Mouse (Mus musculus) megakaryocyte, embryonic 14.5 days (primary cell): ENCODE measurements at regions not wholly inside any gene's neighbourhood (a gene's known extent, or its start where the extent isn't known, plus 50 kb on each side); places are given as distances from the start of the nearest gene placed in this dataset.

Experiments used
- H3K27me3 ChIP-seq: replicated peaks from 2 replicates; pipeline ENCODE3; 2012; ENCODE audit warnings: inconsistent platforms
- H3K36me3 ChIP-seq: replicated peaks from 2 replicates; pipeline ENCODE3; 2012; ENCODE audit warnings: low read length, inconsistent platforms, mixed read lengths
- H3K4me1 ChIP-seq: 2 replicates; pipeline ENCODE4 v1.6.1; 2012; ENCODE audit warnings: inconsistent platforms
- H3K4me3 ChIP-seq: replicated peaks from 2 replicates; pipeline ENCODE3; 2012; ENCODE audit warnings: moderate library complexity, mild to moderate bottlenecking, inconsistent platforms
- H3K9me3 ChIP-seq: 2 replicates; pipeline ENCODE4 v1.6.1; 2012; ENCODE audit warnings: inconsistent platforms
- FLI1 ChIP-seq: IDR thresholded peaks from 2 replicates; pipeline ENCODE4 v1.6.1; 2012; ENCODE audit warnings: low read length, inconsistent platforms, mixed read lengths
- GATA1 ChIP-seq: IDR thresholded peaks from 3 replicates; pipeline ENCODE4 v1.6.1; 2012; ENCODE audit warnings: mixed read lengths, low read length, inconsistent platforms, borderline replicate concordance

DNA sequence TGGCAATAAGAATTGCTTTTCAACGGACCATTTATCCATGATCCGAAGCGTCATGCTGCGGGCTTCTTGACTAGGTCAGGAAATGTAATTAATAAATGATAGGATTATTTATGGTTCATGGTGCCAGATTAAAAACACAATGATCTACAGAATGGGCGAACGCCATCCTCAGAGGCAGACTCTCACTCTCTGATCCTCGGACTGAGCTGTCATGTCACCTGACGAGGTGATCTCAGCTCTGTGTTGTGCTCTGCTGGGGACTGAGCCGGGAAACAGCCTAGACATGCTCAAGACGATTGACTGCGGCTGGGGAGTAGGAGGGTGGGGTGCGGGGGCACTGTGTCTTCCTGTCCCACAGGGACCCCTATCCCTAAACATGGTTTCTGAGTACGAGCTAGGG, 217.4 kb upstream of the A230072I06Rik start:
- TF ChIP-seq GATA1 (no peak), FLI1 (no peak)
- H3K36me3 ChIP-seq = no peaks in the 10 kb centered on the region
- no peaks in the 10 kb centered on the region for H3K9me3 ChIP-seq
- peaks cover 15% of the 10 kb centered on the region for H3K27me3 ChIP-seq
- no peak overlapping the region for H3K4me3 ChIP-seq
- H3K4me1 ChIP-seq = peaks cover 6% of the 10 kb centered on the region

- no peak for TF ChIP-seq GATA1
- TF ChIP-seq FLI1 = no peak
- no peak overlapping the region for H3K4me3 ChIP-seq
- H3K36me3 ChIP-seq = no peaks in the 10 kb centered on the region
- H3K9me3 ChIP-seq = no peaks in the 10 kb centered on the region
- H3K4me1 ChIP-seq = peaks cover 6% of the 10 kb centered on the region
- H3K27me3 ChIP-seq = peaks cover 17% of the 10 kb centered on the region
These were observed 215.9 kb upstream of the A230072I06Rik start for GRCm38 (mm10) chr8:12062710-12063109.

DNA sequence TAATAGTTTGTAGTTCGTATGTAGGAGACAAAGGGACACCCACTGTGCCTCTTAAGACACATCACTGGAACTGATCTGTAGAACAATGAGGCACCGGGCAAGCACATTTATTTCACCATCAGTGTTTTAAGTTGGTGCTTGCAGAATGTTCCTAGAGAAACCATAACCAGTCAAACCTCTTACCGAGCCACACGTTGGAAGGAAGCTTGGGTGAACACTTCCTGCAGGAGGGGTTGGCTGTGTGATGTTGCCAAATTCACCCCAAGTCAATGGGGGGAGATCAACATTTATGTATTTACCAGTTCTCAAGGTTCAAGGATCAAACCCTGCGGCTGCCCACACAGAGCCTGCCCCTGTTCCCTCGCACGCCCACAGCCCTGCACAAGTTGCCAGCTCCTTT, 214.0 kb upstream of the A230072I06Rik start:
- Histone ChIP-seq H3K9me3 (no peaks in the 10 kb centered on the region), H3K36me3 (no peaks in the 10 kb centered on the region), H3K27me3 (peaks cover 17% of the 10 kb centered on the region), H3K4me1 (peaks cover 6% of the 10 kb centered on the region), H3K4me3 (no peak overlapping the region)
- TF ChIP-seq FLI1 (no peak), GATA1 (no peak)

DNA sequence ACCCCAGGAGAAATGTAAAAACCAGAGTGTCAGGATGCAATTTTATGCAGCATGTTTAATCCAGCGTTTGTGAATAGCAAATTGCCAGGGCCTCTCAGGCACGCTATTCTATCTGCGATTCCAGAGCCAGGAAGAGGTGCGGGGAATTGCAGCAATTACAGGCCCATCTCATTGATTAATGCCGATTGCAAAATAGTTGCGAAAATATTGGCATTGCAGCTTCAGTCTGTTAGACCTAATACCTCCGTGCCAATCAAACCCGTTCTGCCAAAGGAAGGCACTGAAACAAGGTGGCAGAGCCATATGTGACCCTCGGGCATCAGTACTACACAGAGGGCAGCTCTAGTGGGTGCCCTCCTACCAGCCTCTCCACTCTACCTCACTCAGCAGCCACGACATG, 212.2 kb upstream of the A230072I06Rik start:
- TF ChIP-seq FLI1 = no peak
- no peak for TF ChIP-seq GATA1
- H3K4me1 ChIP-seq = peaks cover 8% of the 10 kb centered on the region
- no peaks in the 10 kb centered on the region for H3K36me3 ChIP-seq
- H3K4me3 ChIP-seq = no peak overlapping the region
- H3K27me3 ChIP-seq = peaks cover 18% of the 10 kb centered on the region
- H3K9me3 ChIP-seq = peaks cover 5% of the 10 kb centered on the region; the same call in 1 of the 2 replicates

DNA sequence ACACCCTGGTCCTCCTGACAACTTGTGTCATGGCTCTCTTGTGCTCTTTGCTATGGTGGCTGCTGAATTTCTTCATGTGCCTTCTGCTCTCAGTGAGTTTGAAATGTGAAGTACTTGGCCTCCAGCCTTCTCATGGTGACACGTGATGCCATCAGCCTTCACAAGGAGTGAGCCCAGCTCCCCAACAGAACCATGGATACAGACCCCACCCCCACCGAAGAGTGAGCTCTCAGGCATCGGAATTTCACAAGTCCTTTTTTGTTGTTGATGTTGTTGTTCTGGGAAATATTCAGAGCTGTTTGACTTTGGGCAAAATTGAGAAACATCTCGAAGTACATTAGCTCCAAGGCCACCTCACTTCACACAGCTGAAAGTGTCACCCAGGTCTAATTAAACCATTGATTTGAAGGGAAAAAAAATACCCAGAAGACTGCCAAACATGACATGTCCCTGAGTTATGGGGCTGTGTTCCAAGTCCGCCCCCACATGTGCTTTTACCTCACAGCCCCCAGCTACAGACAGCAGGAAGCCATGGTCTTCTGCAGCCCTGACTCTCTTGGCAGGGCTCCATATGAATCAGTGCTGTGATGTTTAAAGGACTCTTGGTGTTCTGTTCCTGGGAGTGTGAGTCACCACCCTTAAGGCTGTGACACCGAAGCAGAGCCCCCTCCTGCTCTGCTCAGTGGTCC, 205.2 kb upstream of the A230072I06Rik start:
- H3K9me3 ChIP-seq = peaks cover 5% of the 10 kb centered on the region; the same call in 1 of the 2 replicates
- H3K36me3 ChIP-seq = no peaks in the 10 kb centered on the region
- H3K4me1 ChIP-seq = peaks cover 3% of the 10 kb centered on the region; the same call in 1 of the 2 replicates
- H3K4me3 ChIP-seq = no peak overlapping the region
- no peak for TF ChIP-seq GATA1
- H3K27me3 ChIP-seq = peaks cover 9% of the 10 kb centered on the region

- Histone ChIP-seq H3K36me3 (no peaks in the 10 kb centered on the region), H3K9me3 (peaks cover 9% of the 10 kb centered on the region; the same call in 1 of the 2 replicates), H3K4me3 (no peak overlapping the region), H3K27me3 (peaks cover 8% of the 10 kb centered on the region), H3K4me1 (peaks cover 3% of the 10 kb centered on the region; the same call in 1 of the 2 replicates)
- no peak for TF ChIP-seq GATA1
- no peak for TF ChIP-seq FLI1
These were observed 202.7 kb upstream of the A230072I06Rik start for GRCm38 (mm10) chr8:12075943-12076342.

- Histone ChIP-seq H3K4me3 (no peak overlapping the region), H3K9me3 (peaks cover 8% of the 10 kb centered on the region; the same call in 1 of the 2 replicates), H3K27me3 (peaks cover 10% of the 10 kb centered on the region), H3K36me3 (no peaks in the 10 kb centered on the region), H3K4me1 (no peaks in the 10 kb centered on the region)
- TF ChIP-seq GATA1 (no peak), FLI1 (no peak)
These were observed 201.7 kb upstream of the A230072I06Rik start for GRCm38 (mm10) chr8:12076811-12077375.

- Histone ChIP-seq H3K36me3 (no peaks in the 10 kb centered on the region), H3K27me3 (peaks cover 10% of the 10 kb centered on the region), H3K9me3 (peaks cover 8% of the 10 kb centered on the region; the same call in 1 of the 2 replicates), H3K4me3 (no peak overlapping the region), H3K4me1 (no peaks in the 10 kb centered on the region)
- TF ChIP-seq GATA1 (no peak), FLI1 (no peak)
These were observed 200.7 kb upstream of the A230072I06Rik start for GRCm38 (mm10) chr8:12077896-12078295.

DNA sequence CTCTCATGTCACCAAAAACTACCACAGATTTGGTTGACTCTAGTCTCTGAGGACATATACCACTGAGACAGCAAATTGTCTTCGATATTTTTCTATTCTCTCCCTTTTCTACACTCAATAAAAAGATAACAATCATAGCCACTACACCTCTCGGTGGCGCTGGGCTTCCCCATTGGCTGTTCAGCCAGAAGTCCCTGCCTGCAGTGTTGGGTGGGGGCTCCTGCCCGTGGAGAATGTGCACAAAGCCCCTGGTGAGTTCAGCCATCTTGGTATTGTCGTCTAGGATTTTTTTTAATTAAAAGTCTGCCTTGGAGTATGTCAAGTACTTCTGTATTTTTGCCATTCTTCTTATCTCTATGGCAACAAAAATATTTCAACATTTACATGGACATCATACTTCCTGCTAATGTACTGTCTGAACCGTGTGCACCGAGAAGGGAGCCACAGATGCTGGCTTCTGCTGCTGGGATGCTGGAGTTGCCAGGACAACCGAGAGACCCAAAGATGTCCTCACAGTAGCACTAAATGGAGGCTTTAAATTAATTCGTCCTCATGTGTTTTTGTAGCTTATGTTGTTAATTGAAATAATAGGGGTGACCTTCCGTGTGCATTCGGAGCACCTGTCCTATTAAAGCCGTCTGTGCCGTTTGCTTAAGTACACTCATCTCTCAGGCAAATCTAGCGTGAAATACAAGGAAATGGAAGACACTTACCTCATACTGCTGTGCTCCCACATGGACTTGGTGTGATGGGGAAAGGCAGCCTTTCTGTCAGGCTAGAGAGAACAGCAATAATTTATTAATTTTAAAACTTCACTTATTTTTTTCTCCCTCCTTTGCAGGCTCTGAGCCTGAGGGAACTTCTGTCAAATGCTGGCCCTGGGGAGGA, 199.7 kb upstream of the A230072I06Rik start:
- no peak for TF ChIP-seq GATA1
- TF ChIP-seq FLI1 = no peak

More for the DNA sequence above, 199.7 kb upstream of the A230072I06Rik start:
- Histone ChIP-seq H3K36me3 (no peaks in the 10 kb centered on the region), H3K27me3 (peaks cover 13% of the 10 kb centered on the region), H3K9me3 (peaks cover 8% of the 10 kb centered on the region; the same call in 1 of the 2 replicates), H3K4me3 (no peak overlapping the region), H3K4me1 (no peaks in the 10 kb centered on the region)
